Mouse (Mus musculus): ENCODE results near the gene Dnajc4. TPM values are rescaled to one million over a fixed set of nuclear protein-coding genes. Genes with fewer than 3 reads are reported as not detected.

Gene Dnajc4
- total RNA-seq (2021), result 10 to 100 TPM; 43.4 to 50.0 TPM
- long read RNA-seq, experiment 1, partial matches to known transcripts, result 3 of 14 reads
- long read RNA-seq, experiment 1, other reads (novel, unspliced or antisense), result 6 of 14 reads
- long read RNA-seq, experiment 2, transcript Dnajc4-201 (6 exons, 1,074 nt), result major isoform, 11 of 52 reads
- long read RNA-seq, experiment 2, partial matches to known transcripts, result 5 of 52 reads
- long read RNA-seq, experiment 2, other reads (novel, unspliced or antisense), result 33 of 52 reads

- DNase-seq (ENCODE audit: low spot score in 2 of 2), result peak; percentile 90 to 91
Observed at GRCm38 (mm10) chr19:6992011-6992858, at the start of gene Dnajc4. Dnajc4 (minus strand) TSS chr19:6992572.

- DNase-seq (ENCODE audit: low spot score in 2 of 2), result no peak
Observed at GRCm38 (mm10) chr19:7041171-7041570, 48.8 kb upstream of the Dnajc4 start.

GRCm38 (mm10) chr19:7040637-7041130 is 48.3 kb upstream of the Dnajc4 start:
- DNase-seq (ENCODE audit: low spot score in 2 of 2), result no peak

GRCm38 (mm10) chr19:7039841-7040636 is 47.7 kb upstream of the Dnajc4 start, which contains the start of gene Stip1:
Stip1 (minus strand) TSS chr19:7039967.
- peak; percentile 95 for DNase-seq (ENCODE audit: low spot score in 2 of 2)

GRCm38 (mm10) chr19:7039088-7039720 is 46.8 kb upstream of the Dnajc4 start:
- DNase-seq (ENCODE audit: low spot score in 2 of 2), result peak in 1 of 2 experiments; percentile 50

- no peak for DNase-seq (ENCODE audit: low spot score in 2 of 2)
Observed at GRCm38 (mm10) chr19:7034006-7034405, 41.6 kb upstream of the Dnajc4 start.

GRCm38 (mm10) chr19:7029531-7029930 is 37.2 kb upstream of the Dnajc4 start:
- DNase-seq (ENCODE audit: low spot score in 2 of 2), result no peak

GRCm38 (mm10) chr19:7020224-7020641 is 27.9 kb upstream of the Dnajc4 start:
- peak; percentile 45 to 59 for DNase-seq (ENCODE audit: low spot score in 2 of 2)

- no peak for DNase-seq (ENCODE audit: low spot score in 2 of 2)
Observed at GRCm38 (mm10) chr19:7019191-7019590, 26.8 kb upstream of the Dnajc4 start, which contains the start of gene Fermt3. Fermt3 (minus strand) TSS chr19:7019469.

- no peak for DNase-seq (ENCODE audit: low spot score in 2 of 2)
Observed at GRCm38 (mm10) chr19:7018546-7018945, 26.2 kb upstream of the Dnajc4 start.

GRCm38 (mm10) chr19:7017541-7018457 is 25.4 kb upstream of the Dnajc4 start:
- no peak for DNase-seq (ENCODE audit: low spot score in 2 of 2)

- DNase-seq (ENCODE audit: low spot score in 2 of 2), result no peak
Observed at GRCm38 (mm10) chr19:7014481-7015135, 22.2 kb upstream of the Dnajc4 start.

GRCm38 (mm10) chr19:7013984-7014383 is 21.6 kb upstream of the Dnajc4 start:
- no peak for DNase-seq (ENCODE audit: low spot score in 2 of 2)

- no peak for DNase-seq (ENCODE audit: low spot score in 2 of 2)
Observed at GRCm38 (mm10) chr19:7012426-7012825, 20.1 kb upstream of the Dnajc4 start.

- DNase-seq (ENCODE audit: low spot score in 2 of 2), result no peak
Observed at GRCm38 (mm10) chr19:7006892-7007593, 14.7 kb upstream of the Dnajc4 start.

GRCm38 (mm10) chr19:6999360-7000063 is 7.1 kb upstream of the Dnajc4 start:
- DNase-seq (ENCODE audit: low spot score in 2 of 2), result no peak

- DNase-seq (ENCODE audit: low spot score in 2 of 2), result no peak
Observed at GRCm38 (mm10) chr19:6997721-6998290, 5.4 kb upstream of the Dnajc4 start.
